Mouse (Mus musculus): Measurements from ENCODE around the gene Dnaaf5. TPM values are rescaled to one million over a fixed set of nuclear protein-coding genes. Genes with fewer than 3 reads are reported as not detected.

Dnaaf5 gene
- polyA plus RNA-seq, 1 experiment from 2014 or later, result 5.8 TPM

GRCm38 (mm10) chr5:139171929-139172328 is 21.9 kb downstream of the Dnaaf5 start:
- Histone ChIP-seq H3K27ac (replicated peaks) (no peak overlapping the region), H3K27me3 (replicated peaks) (no peaks in the 10 kb centered on the region), H3K4me1 (peaks cover 21% of the 10 kb centered on the region), H3K9me3 (no peaks in the 10 kb centered on the region), H3K4me3 (no peak overlapping the region), H3K9ac (no peak overlapping the region), H3K4me2 (no peak overlapping the region), H3K36me3 (peaks cover 82% of the 10 kb centered on the region)
- no peak for ATAC-seq (ENCODE audit: extremely low read depth, insufficient number of reproducible peaks, low FRiP score, low TSS enrichment)
- WGBS, result 81% methylated on average over 4 of the region's 4 CpGs

- Histone ChIP-seq H3K9ac (peak overlapping the region; percentile 15), H3K27ac (replicated peaks) (peak overlapping the region; percentile 64), H3K4me1 (peaks cover 15% of the 10 kb centered on the region), H3K36me3 (peaks cover 72% of the 10 kb centered on the region), H3K4me2 (no peak overlapping the region), H3K9me3 (no peaks in the 10 kb centered on the region), H3K4me3 (no peak overlapping the region), H3K27me3 (replicated peaks) (no peaks in the 10 kb centered on the region)
- 49% methylated on average over 10 of the region's 10 CpGs for WGBS
- no peak for ATAC-seq (ENCODE audit: extremely low read depth, insufficient number of reproducible peaks, low FRiP score, low TSS enrichment)
Measured at GRCm38 (mm10) chr5:139174141-139174540, 24.1 kb downstream of the Dnaaf5 start.

- peaks cover 15% of the 10 kb centered on the region for H3K4me1 ChIP-seq
- no peak overlapping the region for H3K4me2 ChIP-seq
- no peak overlapping the region for H3K9ac ChIP-seq
- H3K4me3 ChIP-seq, result no peak overlapping the region
- H3K36me3 ChIP-seq, result peaks cover 68% of the 10 kb centered on the region
- H3K9me3 ChIP-seq, result no peaks in the 10 kb centered on the region
- peak; percentile 47; the same call in 1 of the 2 replicates for ATAC-seq (ENCODE audit: extremely low read depth, insufficient number of reproducible peaks, low FRiP score, low TSS enrichment)
- 64% methylated on average over 8 of the region's 10 CpGs for WGBS
- H3K27ac ChIP-seq (replicated peaks), result peak overlapping the region; percentile 64
- H3K27me3 ChIP-seq (replicated peaks), result no peaks in the 10 kb centered on the region
Measured at GRCm38 (mm10) chr5:139174556-139175547, 24.8 kb downstream of the Dnaaf5 start.

GRCm38 (mm10) chr5:139178895-139179631 is 29.0 kb downstream of the Dnaaf5 start:
- H3K27me3 ChIP-seq (replicated peaks), result no peaks in the 10 kb centered on the region
- H3K9ac ChIP-seq, result no peak overlapping the region
- WGBS, result 23% methylated on average over 11 of the region's 11 CpGs
- H3K27ac ChIP-seq (replicated peaks), result no peak overlapping the region
- peaks cover 11% of the 10 kb centered on the region for H3K4me1 ChIP-seq
- ATAC-seq (ENCODE audit: extremely low read depth, insufficient number of reproducible peaks, low FRiP score, low TSS enrichment), result no peak
- H3K4me3 ChIP-seq, result no peak overlapping the region
- H3K9me3 ChIP-seq, result no peaks in the 10 kb centered on the region
- H3K4me2 ChIP-seq, result no peak overlapping the region
- H3K36me3 ChIP-seq, result peaks cover 69% of the 10 kb centered on the region

- Histone ChIP-seq H3K27ac (replicated peaks) (no peak overlapping the region), H3K9me3 (no peaks in the 10 kb centered on the region), H3K27me3 (replicated peaks) (no peaks in the 10 kb centered on the region), H3K4me3 (no peak overlapping the region), H3K9ac (no peak overlapping the region), H3K4me2 (no peak overlapping the region), H3K4me1 (no peaks in the 10 kb centered on the region), H3K36me3 (peaks cover 75% of the 10 kb centered on the region)
- ATAC-seq (ENCODE audit: extremely low read depth, insufficient number of reproducible peaks, low FRiP score, low TSS enrichment), result no peak
- 71% methylated on average over 2 of the region's 2 CpGs for WGBS
Measured at GRCm38 (mm10) chr5:139183131-139183530, 33.1 kb downstream of the Dnaaf5 start.

GRCm38 (mm10) chr5:139183601-139184000 is 33.6 kb downstream of the Dnaaf5 start:
- Histone ChIP-seq H3K9ac (no peak overlapping the region), H3K4me1 (no peaks in the 10 kb centered on the region), H3K9me3 (no peaks in the 10 kb centered on the region), H3K27me3 (replicated peaks) (no peaks in the 10 kb centered on the region), H3K4me2 (no peak overlapping the region), H3K4me3 (no peak overlapping the region), H3K36me3 (peaks cover 77% of the 10 kb centered on the region), H3K27ac (replicated peaks) (no peak overlapping the region)
- ATAC-seq (ENCODE audit: extremely low read depth, insufficient number of reproducible peaks, low FRiP score, low TSS enrichment), result no peak
- WGBS, result 86% methylated on average over 9 of the region's 9 CpGs

GRCm38 (mm10) chr5:139184897-139185296 is 34.9 kb downstream of the Dnaaf5 start:
- H3K4me1 ChIP-seq, result no peaks in the 10 kb centered on the region
- ATAC-seq (ENCODE audit: extremely low read depth, insufficient number of reproducible peaks, low FRiP score, low TSS enrichment), result no peak
- no peak overlapping the region for H3K9ac ChIP-seq
- H3K4me3 ChIP-seq, result no peak overlapping the region
- H3K9me3 ChIP-seq, result no peaks in the 10 kb centered on the region
- peaks cover 77% of the 10 kb centered on the region for H3K36me3 ChIP-seq
- WGBS, result 91% methylated on average over 3 of the region's 4 CpGs
- no peaks in the 10 kb centered on the region for H3K27me3 ChIP-seq (replicated peaks)
- H3K27ac ChIP-seq (replicated peaks), result no peak overlapping the region
- no peak overlapping the region for H3K4me2 ChIP-seq

- WGBS, result 86% methylated on average over 5 of the region's 5 CpGs
- Histone ChIP-seq H3K4me2 (no peak overlapping the region), H3K4me1 (no peaks in the 10 kb centered on the region), H3K36me3 (peaks cover 32% of the 10 kb centered on the region), H3K27ac (replicated peaks) (no peak overlapping the region), H3K4me3 (no peak overlapping the region), H3K27me3 (replicated peaks) (no peaks in the 10 kb centered on the region), H3K9me3 (no peaks in the 10 kb centered on the region), H3K9ac (no peak overlapping the region)
- no peak for ATAC-seq (ENCODE audit: extremely low read depth, insufficient number of reproducible peaks, low FRiP score, low TSS enrichment)
Measured at GRCm38 (mm10) chr5:139189726-139190125, 39.7 kb downstream of the Dnaaf5 start.

GRCm38 (mm10) chr5:139190958-139191357 is 40.9 kb downstream of the Dnaaf5 start:
- H3K27me3 ChIP-seq (replicated peaks), result no peaks in the 10 kb centered on the region
- no peak overlapping the region for H3K4me3 ChIP-seq
- H3K4me2 ChIP-seq, result no peak overlapping the region
- 71% methylated on average over 5 of the region's 5 CpGs for WGBS
- H3K27ac ChIP-seq (replicated peaks), result no peak overlapping the region
- H3K4me1 ChIP-seq, result no peaks in the 10 kb centered on the region
- peaks cover 20% of the 10 kb centered on the region for H3K36me3 ChIP-seq
- ATAC-seq (ENCODE audit: extremely low read depth, insufficient number of reproducible peaks, low FRiP score, low TSS enrichment), result no peak
- H3K9me3 ChIP-seq, result no peaks in the 10 kb centered on the region
- no peak overlapping the region for H3K9ac ChIP-seq

- peak overlapping the region; percentile 88; the same call in 1 of the 2 replicates for H3K27ac ChIP-seq (replicated peaks)
- WGBS, result 83% methylated on average over 3 of the region's 3 CpGs
Measured at GRCm38 (mm10) chr5:139198779-139199178, 48.8 kb downstream of the Dnaaf5 start.

GRCm38 (mm10) chr5:139199636-139199994 is 49.6 kb downstream of the Dnaaf5 start:
- no peak for ATAC-seq (ENCODE audit: extremely low read depth, insufficient number of reproducible peaks, low FRiP score, low TSS enrichment)
- peak overlapping the region; percentile 78 for H3K9ac ChIP-seq
- H3K27me3 ChIP-seq (replicated peaks), result no peaks in the 10 kb centered on the region
- peak overlapping the region; percentile 88 for H3K27ac ChIP-seq (replicated peaks)
- H3K4me3 ChIP-seq, result peak overlapping the region; percentile 97
- 0 out of 2 replicates have a peak, but pooled peaks cover 3% of the 10 kb centered on the region for H3K36me3 ChIP-seq
- H3K9me3 ChIP-seq, result no peaks in the 10 kb centered on the region
- H3K4me2 ChIP-seq, result peak overlapping the region; percentile 91
- peaks cover 35% of the 10 kb centered on the region for H3K4me1 ChIP-seq
- WGBS, result 33% methylated on average over 2 of the region's 2 CpGs

More at GRCm38 (mm10) chr5:139198779-139199178, 48.8 kb downstream of the Dnaaf5 start:
- no peak overlapping the region for H3K4me3 ChIP-seq
- 0 out of 2 replicates have a peak, but pooled peaks cover 3% of the 10 kb centered on the region for H3K36me3 ChIP-seq
- no peak overlapping the region for H3K4me2 ChIP-seq
- H3K9ac ChIP-seq, result no peak overlapping the region
- no peaks in the 10 kb centered on the region for H3K27me3 ChIP-seq (replicated peaks)
- H3K9me3 ChIP-seq, result no peaks in the 10 kb centered on the region
- no peak for ATAC-seq (ENCODE audit: extremely low read depth, insufficient number of reproducible peaks, low FRiP score, low TSS enrichment)
- peaks cover 35% of the 10 kb centered on the region for H3K4me1 ChIP-seq
